Mouse (Mus musculus) MEL (cell line): ENCODE data around the gene Osbp2.

Experiments used
- CHD2 ChIP-seq: IDR thresholded peaks from 2 replicates; pipeline ENCODE4 v1.6.1; 2011; ENCODE audit warnings: low read length, improper control_type of control experiment
- CTCF ChIP-seq, 3 experiments: IDR thresholded peaks in 2 of 3; conservative IDR thresholded peaks in 1 of 3; 2 replicates each; pipeline ENCODE4 v1.5.1; 2011 to 2012; ENCODE audit warnings: low read length in 3 of 3, low read depth in 2 of 3, mild to moderate bottlenecking in 2 of 3, improper control_type of control experiment in 1 of 3, inconsistent platforms in 1 of 3, mixed read lengths in 1 of 3, moderate library complexity in 1 of 3; ENCODE audit not compliant: control insufficient read depth in 1 of 3, insufficient read depth in 1 of 3, poor library complexity in 1 of 3, severe bottlenecking in 1 of 3
- EP300 ChIP-seq, 2 experiments: IDR thresholded peaks; 2 replicates each; pipeline ENCODE4 v1.6.1; 2011; ENCODE audit warnings: improper control_type of control experiment in 2 of 2, low read length in 2 of 2, low read depth in 1 of 2, mild to moderate bottlenecking in 1 of 2
- JUND ChIP-seq: IDR thresholded peaks from 2 replicates; pipeline ENCODE4 v1.6.1; 2011; ENCODE audit warnings: low read depth, mild to moderate bottlenecking, improper control_type of control experiment, low read length
- TBP ChIP-seq: IDR thresholded peaks from 2 replicates; pipeline ENCODE4 v1.8.0; 2011; ENCODE audit warnings: low read depth, low read length, improper control_type of control experiment
- USF1 ChIP-seq: IDR thresholded peaks from 2 replicates; pipeline ENCODE4 v1.6.1; 2014; ENCODE audit warnings: low read depth, mild to moderate bottlenecking, inconsistent platforms, low read length, improper control_type of control experiment, moderate library complexity

GRCm38 (mm10) chr11:3904673-3905072 is 41.0 kb upstream of the Osbp2 start:
- no peak for TF ChIP-seq CHD2
- no peak for TF ChIP-seq JUND
- no peak for TF ChIP-seq CTCF (IDR thresholded peaks at IDR 0.05 in 2 of 3, conservative IDR thresholded peaks at IDR 0.05 in 1 of 3; ENCODE audit: control insufficient read depth in 1 of 3, insufficient read depth in 1 of 3, low read depth in 2 of 3, low read length in 3 of 3, poor library complexity in 1 of 3, severe bottlenecking in 1 of 3)
- no peak for TF ChIP-seq EP300 (IDR thresholded peaks at IDR 0.05; ENCODE audit: low read depth in 1 of 2, low read length in 2 of 2)
- no peak for TF ChIP-seq TBP
- TF ChIP-seq USF1, result no peak
